Mouse (Mus musculus): ENCODE data around the gene Nlrp4c.
"Not testable (repeated sequence)": the region's sequence is repeated elsewhere in the genome, so short reads cannot be mapped to it uniquely, and the experiment has no call there.

DNA sequence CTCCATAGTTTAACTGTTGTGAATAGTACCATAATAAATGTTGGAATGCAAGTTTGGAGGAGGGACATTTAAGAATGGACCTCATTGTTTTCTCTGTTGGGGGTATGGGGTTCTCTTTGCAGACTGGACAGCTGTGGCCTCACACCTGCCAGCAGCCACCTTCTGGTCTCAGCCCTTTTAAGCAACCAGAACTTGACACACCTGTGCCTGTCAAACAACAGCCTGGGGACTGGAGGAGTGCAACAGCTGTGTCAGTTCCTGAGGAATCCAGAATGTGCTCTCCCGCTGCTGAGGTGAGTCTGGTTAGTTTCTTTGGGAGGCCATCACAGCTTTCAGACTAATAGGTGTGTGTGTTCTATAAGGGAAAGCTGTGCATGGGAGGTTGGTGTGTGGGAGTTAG, 76.2 kb downstream of the Nlrp4c start:
- TF ChIP-seq POLR2A (IDR thresholded peaks at IDR 0.05; ENCODE audit: borderline replicate concordance, low read depth, low read length); CTCF (IDR thresholded peaks at IDR 0.05; ENCODE audit: low read depth, low read length): not testable (repeated sequence)
